Mouse (Mus musculus) neural tube, embryonic 13.5 days (tissue): ENCODE results near the gene Gm5767. TPM values are rescaled to one million over a fixed set of nuclear protein-coding genes. Genes with fewer than 3 reads are reported as not detected.

Experiments used
- ATAC-seq: fragments of 200-750 bp; cut with Nextera tagmentation; 2 replicates; pipeline ENCODE4 v1.8.0; 2017; ENCODE audit warnings: low read depth, mild to moderate bottlenecking, moderate TSS enrichment, moderate library complexity
- H3K27ac ChIP-seq: fragments of 300-500 bp; sonication (generic); replicated peaks from 2 replicates; pipeline ENCODE4 v1.5.1; 2015; ENCODE audit warnings: moderate library complexity, mild to moderate bottlenecking, inconsistent platforms
- H3K27me3 ChIP-seq: fragments of 300-500 bp; sonication (generic); 2 replicates; pipeline ENCODE4 v1.6.1; 2015; ENCODE audit warnings: mild to moderate bottlenecking, inconsistent platforms
- H3K36me3 ChIP-seq: fragments of 300-500 bp; sonication (generic); 2 replicates; pipeline ENCODE4 v1.6.1; 2015; ENCODE audit warnings: mild to moderate bottlenecking, inconsistent platforms
- H3K4me1 ChIP-seq: fragments of 300-500 bp; sonication (generic); replicated peaks from 2 replicates; pipeline ENCODE4 v1.6.1; 2015; ENCODE audit warnings: inconsistent platforms
- H3K4me2 ChIP-seq: fragments of 300-500 bp; sonication (generic); 2 replicates; pipeline ENCODE4 v1.6.1; 2015; ENCODE audit warnings: inconsistent platforms, mild to moderate bottlenecking, moderate library complexity
- H3K4me3 ChIP-seq: fragments of 300-500 bp; sonication (generic); 2 replicates; pipeline ENCODE4 v1.5.1; 2015; ENCODE audit warnings: mild to moderate bottlenecking, inconsistent platforms
- H3K9ac ChIP-seq: fragments of 300-500 bp; sonication (generic); 2 replicates; pipeline ENCODE4 v1.6.1; 2015; ENCODE audit warnings: moderate library complexity, mild to moderate bottlenecking, inconsistent platforms
- H3K9me3 ChIP-seq: fragments of 300-500 bp; sonication (generic); 2 replicates; pipeline ENCODE4 v1.6.1; 2016; ENCODE audit warnings: inconsistent platforms
- WGBS: fragments of 180-500 bp; shearing (Covaris S2); methylation state at CpG from one replicate; pipeline ENCODE4 v1.1.7; 2015; 5-methylcytosine and 5-hydroxymethylcytosine counted together
- polyA plus RNA-seq: library from polyadenylated mRNA; unstranded; fragments of >200 nt; fragmentation: Nextera tagmentation; extraction: Ambion mirVana; gene quantifications from 2 replicates; pipeline ENCODE4 v1.2.1, GENCODE M21; 2015

The Gm5767 gene
- polyA plus RNA-seq, 1 experiment from 2014 or later, result not detected

DNA sequence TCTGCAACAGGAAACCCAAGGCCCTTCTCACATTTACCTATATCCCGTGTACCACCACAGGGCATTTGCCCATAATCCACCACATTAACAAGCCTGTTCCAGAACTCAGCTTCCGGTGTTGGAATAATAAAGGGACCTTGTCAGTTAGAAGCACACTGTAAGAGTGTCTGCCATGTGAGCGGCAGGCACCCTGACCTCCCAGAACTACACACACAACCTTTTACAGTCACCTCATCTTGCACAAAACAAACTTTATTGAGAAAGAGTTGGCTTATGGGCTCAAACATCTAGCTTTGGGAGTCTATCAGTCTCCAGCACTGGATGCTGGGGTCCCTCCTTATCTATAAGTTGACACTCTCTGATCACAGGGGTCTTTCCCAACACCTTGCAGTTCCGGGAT is 22.2 kb upstream of the Gm5767 start:
- WGBS, result 83% methylated on average over 4 of the region's 4 CpGs
- peaks cover 17% of the 10 kb centered on the region for H3K4me1 ChIP-seq
- no peak overlapping the region for H3K4me3 ChIP-seq
- H3K27ac ChIP-seq, result no peak overlapping the region
- no peaks in the 10 kb centered on the region for H3K9me3 ChIP-seq
- H3K27me3 ChIP-seq, result no peaks in the 10 kb centered on the region
- peaks cover 92% of the 10 kb centered on the region for H3K36me3 ChIP-seq
- no peak overlapping the region for H3K9ac ChIP-seq
- no peak for ATAC-seq
- H3K4me2 ChIP-seq, result no peak overlapping the region

DNA sequence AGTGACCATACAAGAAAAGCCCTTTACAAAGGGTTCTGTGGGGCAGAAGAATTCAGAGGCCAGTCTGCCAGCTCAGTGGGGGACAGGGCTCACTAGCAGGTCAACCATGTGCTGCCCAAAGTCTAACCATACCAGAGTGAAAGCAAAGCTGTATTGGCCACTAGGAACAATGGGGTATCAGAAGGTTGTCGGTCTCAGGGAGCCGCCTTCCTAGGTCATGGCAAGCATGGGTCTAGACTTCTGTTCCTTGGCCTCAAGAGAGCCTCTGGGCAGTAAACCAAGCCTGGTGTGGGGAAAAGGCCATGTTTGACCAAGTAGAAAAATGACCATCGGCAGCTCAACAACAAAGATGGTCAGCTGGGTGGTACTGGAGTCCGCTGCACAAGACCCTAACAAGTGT is 21.8 kb upstream of the Gm5767 start:
- H3K27me3 ChIP-seq, result no peaks in the 10 kb centered on the region
- peaks cover 94% of the 10 kb centered on the region for H3K36me3 ChIP-seq
- H3K27ac ChIP-seq, result no peak overlapping the region
- no peak for ATAC-seq
- no peak overlapping the region for H3K4me3 ChIP-seq
- WGBS, result 90% methylated on average over 4 of the region's 4 CpGs
- H3K9me3 ChIP-seq, result no peaks in the 10 kb centered on the region
- no peak overlapping the region for H3K4me2 ChIP-seq
- no peak overlapping the region for H3K9ac ChIP-seq
- H3K4me1 ChIP-seq, result peaks cover 21% of the 10 kb centered on the region

DNA sequence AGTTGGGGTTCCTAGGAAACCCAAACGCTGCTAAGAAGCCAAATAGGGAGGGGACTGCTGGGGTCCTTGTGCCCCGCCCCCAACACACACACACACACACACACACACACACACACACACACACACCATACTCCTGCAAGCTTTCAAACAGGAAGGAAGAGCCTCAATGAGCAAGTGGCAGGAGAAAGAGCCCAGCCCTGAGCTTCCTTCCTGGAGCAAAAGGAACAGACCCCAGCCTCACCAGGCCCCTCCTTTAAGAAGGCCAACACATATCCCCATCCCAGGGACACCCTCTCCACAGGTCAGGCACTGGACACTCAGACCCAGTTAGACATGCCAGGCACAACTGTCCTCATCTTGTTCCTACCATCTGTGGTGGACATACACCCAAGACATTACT is 17.5 kb upstream of the Gm5767 start:
- H3K4me2 ChIP-seq, result no peak overlapping the region
- WGBS, result 81% methylated on average over 2 of the region's 2 CpGs
- no peaks in the 10 kb centered on the region for H3K9me3 ChIP-seq
- no peak overlapping the region for H3K9ac ChIP-seq
- no peak overlapping the region for H3K4me3 ChIP-seq
- H3K36me3 ChIP-seq, result peaks cover 83% of the 10 kb centered on the region
- peak overlapping the region; percentile 61 for H3K27ac ChIP-seq
- no peaks in the 10 kb centered on the region for H3K27me3 ChIP-seq
- H3K4me1 ChIP-seq, result peaks cover 58% of the 10 kb centered on the region
- ATAC-seq, result no peak

DNA sequence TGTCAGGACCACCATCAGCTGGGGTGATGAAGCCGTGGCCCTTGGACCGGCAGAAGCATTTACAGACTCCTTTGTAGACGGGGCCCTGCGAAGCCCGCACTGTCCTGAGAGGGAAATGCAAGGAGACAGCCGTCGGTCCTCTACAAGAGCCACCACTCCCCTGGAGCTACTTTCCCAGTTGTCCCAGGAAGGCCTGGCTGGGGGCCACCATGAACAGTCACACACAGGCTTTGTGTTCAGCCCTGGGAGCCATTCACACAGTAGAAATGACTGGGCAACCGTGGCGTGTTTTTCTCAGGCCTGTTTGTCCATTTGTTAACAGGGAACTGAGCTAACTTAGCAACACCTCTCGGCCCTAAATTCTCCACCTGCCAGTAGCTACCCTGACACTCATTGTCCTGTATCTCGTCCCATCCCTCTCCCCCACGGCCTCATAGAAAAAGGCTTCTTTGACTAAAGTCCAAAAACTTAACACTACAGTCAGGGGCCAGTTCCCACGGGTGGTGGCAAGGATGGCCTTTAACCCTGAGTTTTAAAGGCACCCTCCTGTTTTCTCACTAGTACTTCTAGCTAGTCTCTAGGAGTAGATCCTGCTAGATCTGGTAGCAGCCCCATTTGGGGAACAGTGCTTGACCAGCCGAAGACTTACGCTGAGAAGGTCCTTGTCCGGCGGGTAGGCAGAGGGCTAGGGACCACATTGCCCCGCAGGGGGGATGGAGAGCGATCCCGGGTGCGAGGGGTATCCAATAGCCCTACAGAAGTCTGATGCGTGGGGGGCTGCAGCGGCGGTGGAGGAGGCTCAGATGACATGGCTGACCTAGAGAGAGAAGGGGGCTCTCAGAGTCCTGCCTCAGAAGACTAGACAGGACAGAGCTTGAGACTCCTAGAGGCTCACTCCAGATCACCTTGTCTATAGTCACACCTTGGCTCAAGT is 16.7 kb upstream of the Gm5767 start:
- H3K27me3 ChIP-seq, result no peaks in the 10 kb centered on the region
- no peak for ATAC-seq
- peaks cover 74% of the 10 kb centered on the region for H3K36me3 ChIP-seq
- no peaks in the 10 kb centered on the region for H3K9me3 ChIP-seq
- H3K4me1 ChIP-seq, result peaks cover 66% of the 10 kb centered on the region
- H3K9ac ChIP-seq, result no peak overlapping the region
- H3K4me2 ChIP-seq, result no peak overlapping the region
- peak overlapping the region; percentile 61 for H3K27ac ChIP-seq
- 70% methylated on average over 24 of the region's 24 CpGs for WGBS
- no peak overlapping the region for H3K4me3 ChIP-seq

DNA sequence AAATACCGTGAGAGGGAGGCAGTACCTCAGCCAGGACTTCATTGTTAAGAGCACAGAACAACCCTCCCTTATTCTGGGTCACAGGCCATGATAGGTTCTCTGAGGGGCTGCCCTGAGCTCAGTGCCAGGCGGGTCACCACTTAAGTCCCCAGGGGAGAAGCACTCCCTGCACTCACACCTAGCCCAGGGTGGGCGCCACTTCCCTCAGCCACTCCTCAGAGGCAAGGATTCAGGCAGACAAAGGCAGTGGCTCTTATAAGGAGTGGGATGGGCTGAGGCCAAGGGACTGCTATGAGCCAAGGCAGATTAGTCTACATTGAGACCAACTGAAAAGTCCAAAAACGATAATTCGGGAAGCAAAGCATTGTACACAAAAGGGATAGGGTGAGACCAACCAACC is 15.2 kb upstream of the Gm5767 start:
- peaks cover 81% of the 10 kb centered on the region for H3K4me1 ChIP-seq
- H3K4me3 ChIP-seq, result no peak overlapping the region
- peaks cover 59% of the 10 kb centered on the region for H3K36me3 ChIP-seq
- WGBS, result 83% methylated on average over 5 of the region's 5 CpGs
- H3K9me3 ChIP-seq, result no peaks in the 10 kb centered on the region
- H3K9ac ChIP-seq, result no peak overlapping the region
- no peak overlapping the region for H3K27ac ChIP-seq
- H3K4me2 ChIP-seq, result no peak overlapping the region
- no peak for ATAC-seq
- no peaks in the 10 kb centered on the region for H3K27me3 ChIP-seq

DNA sequence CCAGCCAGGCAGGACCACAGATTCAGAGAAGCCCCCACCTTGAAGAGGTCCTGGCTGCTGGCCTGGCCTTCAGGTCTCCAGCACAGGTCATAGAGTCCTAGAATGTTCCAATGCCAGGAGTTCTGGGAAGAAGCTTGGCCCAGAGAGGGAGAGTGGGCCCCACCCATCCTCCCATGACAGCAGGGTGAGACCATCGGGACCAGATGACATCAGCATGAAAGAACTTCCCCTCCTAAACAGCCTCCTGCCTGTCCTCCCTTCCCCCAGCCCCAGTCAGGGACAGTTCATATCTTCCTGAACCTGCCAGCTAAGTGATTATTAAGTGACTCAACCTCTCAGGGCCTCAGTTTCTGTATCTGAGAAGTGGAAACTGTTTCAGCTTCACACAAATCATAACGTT is 14.1 kb upstream of the Gm5767 start:
- Histone ChIP-seq H3K4me2 (no peak overlapping the region), H3K4me1 (peaks cover 89% of the 10 kb centered on the region), H3K9ac (peak overlapping the region; percentile 8; the same call in 1 of the 2 replicates), H3K27me3 (no peaks in the 10 kb centered on the region), H3K36me3 (peaks cover 50% of the 10 kb centered on the region), H3K9me3 (no peaks in the 10 kb centered on the region), H3K4me3 (no peak overlapping the region), H3K27ac (0 out of 2 replicates have a peak overlapping the region, but pooled peaks have one; percentile 23)
- ATAC-seq, result no peak
- 63% methylated on average over 2 of the region's 2 CpGs for WGBS

DNA sequence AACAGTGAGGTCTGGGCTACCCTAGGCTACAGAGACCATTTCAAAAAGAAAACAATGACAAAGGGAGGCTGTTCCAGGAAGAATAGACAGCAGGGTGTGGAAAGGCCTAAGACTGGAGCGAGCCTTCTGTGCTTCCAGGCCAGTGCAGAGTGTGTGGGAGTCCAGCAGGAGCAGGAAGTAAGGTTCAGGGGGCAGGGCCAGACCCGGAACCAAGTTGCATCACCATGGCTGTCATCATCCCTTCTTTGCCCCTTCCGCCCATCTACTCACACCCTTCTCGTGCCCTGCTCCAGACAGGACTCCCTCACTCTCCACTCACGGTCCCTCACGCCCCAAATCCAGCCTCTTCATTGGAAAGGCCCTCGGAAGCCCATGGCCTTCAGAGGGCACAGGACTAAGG is 13.3 kb upstream of the Gm5767 start:
- Histone ChIP-seq H3K9ac (peak overlapping the region; percentile 39; the same call in 1 of the 2 replicates), H3K27me3 (no peaks in the 10 kb centered on the region), H3K4me3 (no peak overlapping the region), H3K4me2 (peak overlapping the region; percentile 96; the same call in 1 of the 2 replicates), H3K9me3 (no peaks in the 10 kb centered on the region), H3K36me3 (peaks cover 42% of the 10 kb centered on the region), H3K4me1 (peaks cover 89% of the 10 kb centered on the region), H3K27ac (no peak overlapping the region)
- ATAC-seq, result no peak
- 76% methylated on average over 7 of the region's 7 CpGs for WGBS

DNA sequence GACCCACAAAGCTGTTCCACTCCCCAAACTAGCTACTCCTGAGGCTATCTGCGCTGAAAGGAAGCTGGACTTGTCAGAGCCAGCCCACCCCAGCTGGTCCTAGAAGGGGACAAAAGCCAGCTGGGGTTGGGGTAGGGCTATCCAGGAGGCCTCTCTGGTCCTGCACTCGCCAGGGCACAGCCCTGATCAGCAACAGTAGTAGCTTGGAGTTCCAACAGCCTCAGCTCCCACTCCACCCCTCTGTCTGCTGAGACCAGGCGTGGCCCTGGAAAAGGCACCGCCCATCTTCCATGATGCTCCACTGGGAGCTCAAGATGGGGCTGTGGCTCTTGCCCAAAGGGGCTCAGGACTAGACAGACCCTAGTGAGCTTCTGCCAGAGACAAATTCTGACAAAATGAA is 12.8 kb upstream of the Gm5767 start:
- Histone ChIP-seq H3K27me3 (no peaks in the 10 kb centered on the region), H3K9me3 (no peaks in the 10 kb centered on the region), H3K4me2 (peak overlapping the region; percentile 96), H3K36me3 (peaks cover 37% of the 10 kb centered on the region), H3K9ac (peak overlapping the region; percentile 39; the same call in 1 of the 2 replicates), H3K4me3 (no peak overlapping the region), H3K4me1 (peaks cover 88% of the 10 kb centered on the region), H3K27ac (no peak overlapping the region; the same call in 1 of the 2 replicates)
- ATAC-seq, result no peak
- WGBS, result 75% methylated on average over 4 of the region's 4 CpGs

DNA sequence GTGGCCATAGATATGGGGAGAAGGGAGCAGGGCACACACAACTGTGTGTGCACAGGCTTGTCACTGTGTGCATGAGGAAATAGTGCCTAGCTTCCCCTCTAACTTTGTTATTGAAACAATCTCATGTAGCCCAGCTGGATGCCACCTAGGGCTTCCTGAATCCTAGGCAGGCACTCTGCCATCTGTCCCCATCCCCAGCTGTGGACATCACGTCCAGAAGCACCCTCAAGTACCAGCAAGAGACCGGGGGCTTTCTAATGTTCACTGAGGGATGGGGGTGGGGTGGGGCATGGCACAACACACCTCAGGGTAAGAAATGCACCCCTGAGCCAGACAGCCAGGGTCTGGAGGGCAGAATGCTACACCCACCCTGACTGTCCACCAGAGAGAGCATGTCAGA is 12.2 kb upstream of the Gm5767 start:
- peak overlapping the region; percentile 93; the same call in 1 of the 2 replicates for H3K4me3 ChIP-seq
- peak overlapping the region; percentile 88; the same call in 1 of the 2 replicates for H3K27ac ChIP-seq
- 47% methylated on average over 2 of the region's 2 CpGs for WGBS
- peak overlapping the region; percentile 96 for H3K4me2 ChIP-seq
- no peaks in the 10 kb centered on the region for H3K9me3 ChIP-seq
- H3K9ac ChIP-seq, result peak overlapping the region; percentile 87
- no peak for ATAC-seq
- peaks cover 5% of the 10 kb centered on the region; the same call in 1 of the 2 replicates for H3K27me3 ChIP-seq
- H3K36me3 ChIP-seq, result peaks cover 31% of the 10 kb centered on the region
- peaks cover 85% of the 10 kb centered on the region for H3K4me1 ChIP-seq

DNA sequence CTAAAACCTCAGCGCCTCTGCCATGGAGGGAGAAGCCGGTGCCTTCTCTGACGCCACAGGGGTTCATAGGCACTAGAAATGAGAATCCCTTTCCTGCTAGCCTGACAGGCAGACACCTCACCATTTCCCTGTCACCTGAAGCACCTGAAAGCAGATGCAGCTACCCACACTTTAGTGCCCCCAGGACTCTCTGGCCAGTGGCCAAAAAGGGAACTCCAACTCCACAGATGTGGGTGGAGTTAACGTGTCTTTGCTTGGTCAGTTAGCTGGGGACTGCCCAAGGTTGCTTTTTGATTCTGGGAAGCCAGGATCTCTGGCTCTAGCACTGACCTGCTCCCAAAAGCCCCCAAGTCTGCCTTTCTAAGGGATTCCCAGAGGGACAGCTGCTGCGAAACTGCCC is 11.1 kb upstream of the Gm5767 start:
- Histone ChIP-seq H3K9me3 (no peaks in the 10 kb centered on the region), H3K36me3 (peaks cover 23% of the 10 kb centered on the region), H3K27me3 (peaks cover 8% of the 10 kb centered on the region; the same call in 1 of the 2 replicates), H3K4me1 (peaks cover 74% of the 10 kb centered on the region), H3K9ac (peak overlapping the region; percentile 87), H3K4me3 (peak overlapping the region; percentile 93), H3K4me2 (peak overlapping the region; percentile 96), H3K27ac (peak overlapping the region; percentile 88)
- no peak for ATAC-seq
- WGBS, result 52% methylated on average over 5 of the region's 5 CpGs

DNA sequence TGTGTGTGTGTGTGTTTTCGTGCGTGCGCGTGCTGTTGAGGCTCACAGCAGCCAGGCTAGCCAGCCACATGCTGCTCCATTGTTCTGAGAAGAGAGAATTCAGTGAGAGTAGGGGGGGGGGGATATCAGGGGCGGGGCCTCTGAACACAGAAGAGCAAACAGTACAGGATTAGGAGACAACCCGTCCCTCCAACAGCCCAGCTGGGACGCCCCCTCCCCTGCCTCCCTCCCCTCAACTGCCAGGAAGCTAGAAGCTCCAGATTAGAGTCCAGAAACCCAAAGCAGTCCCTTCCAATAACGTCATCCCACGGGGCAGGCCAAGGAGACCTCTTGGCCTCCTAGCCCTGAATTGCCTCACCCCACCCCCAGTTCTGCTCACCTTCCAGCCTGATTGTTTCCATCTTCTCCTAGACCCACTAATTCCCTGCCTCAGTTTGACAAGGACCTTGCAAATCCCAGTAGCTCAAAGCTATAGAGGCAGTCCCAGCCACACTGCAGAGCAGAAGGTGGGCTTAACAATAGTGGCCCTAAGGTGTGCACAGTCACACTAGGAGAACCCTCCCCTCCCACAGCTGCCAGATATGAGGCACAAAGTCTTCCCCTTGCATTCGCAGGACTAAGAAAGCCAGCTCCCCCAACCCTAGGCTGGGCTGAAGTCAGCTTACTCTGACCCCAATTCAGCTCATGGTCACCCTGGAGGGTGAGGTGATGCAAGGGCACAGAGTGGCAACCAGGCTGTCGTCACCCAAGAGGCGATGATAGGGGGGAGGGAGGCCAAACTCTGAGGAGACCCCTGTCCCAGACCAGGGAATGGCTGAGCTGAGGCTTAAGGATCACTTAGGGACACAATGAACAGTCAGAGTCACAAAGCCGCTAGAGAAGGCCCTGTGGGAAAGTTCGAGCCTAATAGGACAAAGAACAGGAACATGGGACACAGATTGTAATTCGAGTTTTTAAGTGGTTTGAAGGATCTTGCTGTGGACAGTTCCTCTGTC is 10.2 kb upstream of the Gm5767 start:
- 7% methylated on average over 14 of the region's 15 CpGs for WGBS
- peak overlapping the region; percentile 93 for H3K4me3 ChIP-seq
- H3K9me3 ChIP-seq, result no peaks in the 10 kb centered on the region
- peaks cover 8% of the 10 kb centered on the region; the same call in 1 of the 2 replicates for H3K27me3 ChIP-seq
- peak; percentile 36 for ATAC-seq
- peak overlapping the region; percentile 88 for H3K27ac ChIP-seq
- H3K4me1 ChIP-seq, result peaks cover 65% of the 10 kb centered on the region
- peaks cover 21% of the 10 kb centered on the region for H3K36me3 ChIP-seq
- H3K4me2 ChIP-seq, result peak overlapping the region; percentile 96
- peak overlapping the region; percentile 87 for H3K9ac ChIP-seq
